Mouse (Mus musculus): Measurements from ENCODE around the gene Ccdc34. TPM values are rescaled to one million over a fixed set of nuclear protein-coding genes. Genes with fewer than 3 reads are reported as not detected.

Gene Ccdc34
- 66.8 and 68.5 TPM in 2 replicates for polyA plus RNA-seq (2016; fragmentation: Nextera tagmentation; extraction: Ambion mirVana)

GRCm38 (mm10) chr2:110017616-110018505 lies at the start of gene Ccdc34:
Gene Ccdc34, plus strand, starts transcription at chr2:110017817.
- peaks cover 10% of the 10 kb centered on the region for H3K36me3 ChIP-seq (replicated peaks)
- peak; percentile 100 for ATAC-seq (ENCODE audit: low FRiP score)
- WGBS: under 1% methylated on average over 55 of the region's 55 CpGs

GRCm38 (mm10) chr2:109969381-109969780 lies 48.2 kb upstream of the Ccdc34 start:
- Histone ChIP-seq H3K27me3 (peaks cover 35% of the 10 kb centered on the region), H3K4me1 (no peaks in the 10 kb centered on the region), H3K9ac (no peak overlapping the region), H3K4me3 (replicated peaks) (no peak overlapping the region), H3K9me3 (no peaks in the 10 kb centered on the region), H3K36me3 (replicated peaks) (no peaks in the 10 kb centered on the region), H3K27ac (no peak overlapping the region), H3K4me2 (no peak overlapping the region)
- WGBS: 88% methylated on average over 3 of the region's 3 CpGs
- no peak for ATAC-seq (ENCODE audit: low FRiP score)

More at GRCm38 (mm10) chr2:110017616-110018505, at the start of gene Ccdc34:
- no peaks in the 10 kb centered on the region for H3K27me3 ChIP-seq
- H3K4me1 ChIP-seq: peaks cover 25% of the 10 kb centered on the region
- H3K9ac ChIP-seq: peak within 1 kb of the TSS; percentile 92
- no peaks in the 10 kb centered on the region for H3K9me3 ChIP-seq
- H3K4me3 ChIP-seq (replicated peaks): peak within 1 kb of the TSS; percentile 82
- peak within 1 kb of the TSS; percentile 90 for H3K27ac ChIP-seq
- peak within 1 kb of the TSS; percentile 75 for H3K4me2 ChIP-seq

GRCm38 (mm10) chr2:109969926-109970532 lies 47.6 kb upstream of the Ccdc34 start:
- H3K27me3 ChIP-seq: peaks cover 34% of the 10 kb centered on the region
- no peak overlapping the region for H3K4me2 ChIP-seq
- H3K27ac ChIP-seq: no peak overlapping the region
- no peaks in the 10 kb centered on the region for H3K4me1 ChIP-seq
- H3K9ac ChIP-seq: no peak overlapping the region
- no peak overlapping the region for H3K4me3 ChIP-seq (replicated peaks)
- H3K9me3 ChIP-seq: no peaks in the 10 kb centered on the region
- H3K36me3 ChIP-seq (replicated peaks): no peaks in the 10 kb centered on the region
- 73% methylated on average over 10 of the region's 10 CpGs for WGBS
- ATAC-seq (ENCODE audit: low FRiP score): no peak

- Histone ChIP-seq H3K27me3 (peaks cover 35% of the 10 kb centered on the region), H3K4me3 (replicated peaks) (no peak overlapping the region), H3K9me3 (no peaks in the 10 kb centered on the region), H3K27ac (no peak overlapping the region), H3K9ac (no peak overlapping the region), H3K36me3 (replicated peaks) (no peaks in the 10 kb centered on the region), H3K4me2 (no peak overlapping the region), H3K4me1 (no peaks in the 10 kb centered on the region)
- ATAC-seq (ENCODE audit: low FRiP score): no peak
- 71% methylated on average over 8 of the region's 8 CpGs for WGBS
These were observed 46.7 kb upstream of the Ccdc34 start for GRCm38 (mm10) chr2:109970744-109971410.

GRCm38 (mm10) chr2:109972310-109972709 lies 45.3 kb upstream of the Ccdc34 start:
- H3K9ac ChIP-seq: no peak overlapping the region
- peaks cover 28% of the 10 kb centered on the region for H3K27me3 ChIP-seq
- H3K4me1 ChIP-seq: no peaks in the 10 kb centered on the region
- no peak for ATAC-seq (ENCODE audit: low FRiP score)
- no peaks in the 10 kb centered on the region for H3K9me3 ChIP-seq
- no peak overlapping the region for H3K4me2 ChIP-seq
- H3K4me3 ChIP-seq (replicated peaks): no peak overlapping the region
- 70% methylated on average over 2 of the region's 2 CpGs for WGBS
- H3K36me3 ChIP-seq (replicated peaks): no peaks in the 10 kb centered on the region
- no peak overlapping the region for H3K27ac ChIP-seq

GRCm38 (mm10) chr2:109972922-109973321 lies 44.7 kb upstream of the Ccdc34 start:
- Histone ChIP-seq H3K36me3 (replicated peaks) (no peaks in the 10 kb centered on the region), H3K4me1 (no peaks in the 10 kb centered on the region), H3K27ac (no peak overlapping the region), H3K4me2 (no peak overlapping the region), H3K9me3 (no peaks in the 10 kb centered on the region), H3K27me3 (peaks cover 29% of the 10 kb centered on the region), H3K9ac (no peak overlapping the region), H3K4me3 (replicated peaks) (no peak overlapping the region)
- ATAC-seq (ENCODE audit: low FRiP score): no peak
- 59% methylated on average over 7 of the region's 7 CpGs for WGBS

- Histone ChIP-seq H3K9me3 (no peaks in the 10 kb centered on the region), H3K36me3 (replicated peaks) (no peaks in the 10 kb centered on the region), H3K27me3 (peaks cover 25% of the 10 kb centered on the region), H3K4me1 (no peaks in the 10 kb centered on the region), H3K4me3 (replicated peaks) (no peak overlapping the region), H3K9ac (no peak overlapping the region), H3K4me2 (no peak overlapping the region), H3K27ac (no peak overlapping the region)
- WGBS: 97% methylated on average over 7 of the region's 7 CpGs
- ATAC-seq (ENCODE audit: low FRiP score): no peak
These were observed 42.8 kb upstream of the Ccdc34 start for GRCm38 (mm10) chr2:109974807-109975206.

GRCm38 (mm10) chr2:109976181-109976580 lies 41.4 kb upstream of the Ccdc34 start:
- no peak for ATAC-seq (ENCODE audit: low FRiP score)
- Histone ChIP-seq H3K36me3 (replicated peaks) (no peaks in the 10 kb centered on the region), H3K4me3 (replicated peaks) (no peak overlapping the region), H3K4me2 (no peak overlapping the region), H3K9ac (no peak overlapping the region), H3K27ac (no peak overlapping the region), H3K9me3 (no peaks in the 10 kb centered on the region), H3K4me1 (no peaks in the 10 kb centered on the region), H3K27me3 (peaks cover 31% of the 10 kb centered on the region)
- 91% methylated on average over 2 of the region's 2 CpGs for WGBS

- H3K4me2 ChIP-seq: no peak overlapping the region
- no peaks in the 10 kb centered on the region for H3K36me3 ChIP-seq (replicated peaks)
- H3K4me1 ChIP-seq: no peaks in the 10 kb centered on the region
- no peak overlapping the region for H3K4me3 ChIP-seq (replicated peaks)
- no peak overlapping the region for H3K9ac ChIP-seq
- H3K27me3 ChIP-seq: peaks cover 39% of the 10 kb centered on the region
- no peaks in the 10 kb centered on the region for H3K9me3 ChIP-seq
- 82% methylated on average over 6 of the region's 6 CpGs for WGBS
- H3K27ac ChIP-seq: no peak overlapping the region
- no peak for ATAC-seq (ENCODE audit: low FRiP score)
These were observed 40.3 kb upstream of the Ccdc34 start for GRCm38 (mm10) chr2:109977322-109977721.

- Histone ChIP-seq H3K4me2 (no peak overlapping the region), H3K9me3 (no peaks in the 10 kb centered on the region), H3K36me3 (replicated peaks) (no peaks in the 10 kb centered on the region), H3K4me3 (replicated peaks) (no peak overlapping the region), H3K4me1 (no peaks in the 10 kb centered on the region), H3K27ac (no peak overlapping the region), H3K27me3 (peaks cover 49% of the 10 kb centered on the region), H3K9ac (no peak overlapping the region)
- ATAC-seq (ENCODE audit: low FRiP score): no peak
These were observed 38.4 kb upstream of the Ccdc34 start for GRCm38 (mm10) chr2:109979209-109979608.

- WGBS: 93% methylated on average over 6 of the region's 6 CpGs
- H3K36me3 ChIP-seq (replicated peaks): no peaks in the 10 kb centered on the region
- peaks cover 75% of the 10 kb centered on the region for H3K27me3 ChIP-seq
- H3K4me2 ChIP-seq: no peak overlapping the region
- H3K9ac ChIP-seq: no peak overlapping the region
- H3K9me3 ChIP-seq: no peaks in the 10 kb centered on the region
- H3K4me3 ChIP-seq (replicated peaks): no peak overlapping the region
- ATAC-seq (ENCODE audit: low FRiP score): no peak
- H3K27ac ChIP-seq: no peak overlapping the region
- peaks cover 14% of the 10 kb centered on the region for H3K4me1 ChIP-seq
These were observed 34.2 kb upstream of the Ccdc34 start for GRCm38 (mm10) chr2:109983435-109983834.

GRCm38 (mm10) chr2:109984930-109985329 lies 32.7 kb upstream of the Ccdc34 start:
- WGBS: 69% methylated on average over 1 of the region's 1 CpGs
- no peak overlapping the region for H3K4me2 ChIP-seq
- ATAC-seq (ENCODE audit: low FRiP score): no peak
- H3K36me3 ChIP-seq (replicated peaks): no peaks in the 10 kb centered on the region
- no peaks in the 10 kb centered on the region for H3K9me3 ChIP-seq
- H3K27ac ChIP-seq: no peak overlapping the region
- peaks cover 27% of the 10 kb centered on the region for H3K4me1 ChIP-seq
- no peak overlapping the region for H3K9ac ChIP-seq
- H3K4me3 ChIP-seq (replicated peaks): no peak overlapping the region
- H3K27me3 ChIP-seq: peaks cover 72% of the 10 kb centered on the region

All from forebrain, embryonic 12.5 days (tissue).